Mouse (Mus musculus) heart, embryonic 14.5 days (tissue): ENCODE measurements around the gene Sp100. TPM values are rescaled to one million over a fixed set of nuclear protein-coding genes. Genes with fewer than 3 reads are reported as not detected.
A peak's percentile ranks its signal among the peaks of the same experiment; 100 is the strongest.
"Not testable (repeated sequence)": the region's sequence is repeated elsewhere in the genome, so short reads cannot be mapped to it uniquely, and the experiment has no call there.

Experiments used
- ATAC-seq: fragments of 200-750 bp; cut with Nextera tagmentation; 2 replicates; pipeline ENCODE4 v1.8.0; 2017; ENCODE audit warnings: low read depth, moderate TSS enrichment; ENCODE audit not compliant: insufficient number of reproducible peaks, insufficient read depth, low FRiP score
- H3K27ac ChIP-seq, 2 experiments: fragments of 200-500 bp in 1 of 2; fragments of 300-500 bp in 1 of 2; sonication (generic) in 1 of 2; replicated peaks in 1 of 2; 2 replicates each; pipeline ENCODE4 v1.5.1; 2012 to 2014; ENCODE audit warnings: low read depth in 2 of 2, low read length in 2 of 2, control low read depth in 1 of 2, mild to moderate bottlenecking in 1 of 2, mixed read lengths in 1 of 2; ENCODE audit not compliant: control insufficient read depth in 1 of 2, insufficient read depth in 1 of 2
- H3K27me3 ChIP-seq: fragments of 300-500 bp; sonication (generic); 2 replicates; pipeline ENCODE4 v1.6.1; 2014; ENCODE audit warnings: mild to moderate bottlenecking, low read length, control low read depth; ENCODE audit not compliant: control insufficient read depth, insufficient read depth
- H3K36me3 ChIP-seq: fragments of 300-500 bp; sonication (generic); 2 replicates; pipeline ENCODE4 v1.6.1; 2014; ENCODE audit warnings: mild to moderate bottlenecking, control low read depth, low read length, mixed read lengths; ENCODE audit not compliant: control insufficient read depth, insufficient read depth
- H3K4me1 ChIP-seq, 2 experiments: fragments of 200-500 bp in 1 of 2; fragments of 300-500 bp in 1 of 2; sonication (generic) in 1 of 2; 2 replicates each; pipeline ENCODE4 v1.6.1; 2012 to 2014; ENCODE audit warnings: low read length in 2 of 2, control low read depth in 1 of 2, mixed read lengths in 1 of 2; ENCODE audit not compliant: control insufficient read depth in 2 of 2, insufficient read depth in 2 of 2
- H3K4me2 ChIP-seq: fragments of 300-500 bp; sonication (generic); 2 replicates; pipeline ENCODE4 v1.6.1; 2014; ENCODE audit warnings: mild to moderate bottlenecking, low read length
- H3K4me3 ChIP-seq, 2 experiments: fragments of 200-500 bp in 1 of 2; fragments of 300-500 bp in 1 of 2; sonication (generic) in 1 of 2; 2 replicates each; pipeline ENCODE4 v1.5.1; 2012 to 2014; ENCODE audit warnings: low read length in 2 of 2, mild to moderate bottlenecking in 2 of 2, control low read depth in 1 of 2, low read depth in 1 of 2, moderate library complexity in 1 of 2; ENCODE audit not compliant: control insufficient read depth in 1 of 2, insufficient read depth in 1 of 2
- H3K9ac ChIP-seq: fragments of 300-500 bp; sonication (generic); 2 replicates; pipeline ENCODE4 v1.6.1; 2014; ENCODE audit warnings: mild to moderate bottlenecking, low read length
- H3K9me3 ChIP-seq: fragments of 300-500 bp; sonication (generic); 2 replicates; pipeline ENCODE4 v1.6.1; 2016; ENCODE audit warnings: low read length, control low read depth; ENCODE audit not compliant: control insufficient read depth
- WGBS: fragments of 180-500 bp; shearing (Covaris S2); extraction: QIAGEN DNeasy Blood & Tissue Kit; methylation state at CpG from one replicate; pipeline ENCODE4 v1.1.7; 2014; 5-methylcytosine and 5-hydroxymethylcytosine counted together
- polyA plus RNA-seq: library from polyadenylated mRNA; unstranded; fragments of >200 nt; fragmentation: Nextera tagmentation; extraction: Ambion mirVana; gene quantifications from 2 replicates; pipeline ENCODE4 v1.2.1, GENCODE M21; 2014

Sp100 gene
- 2.0 and 2.3 TPM in 2 replicates for polyA plus RNA-seq

DNA sequence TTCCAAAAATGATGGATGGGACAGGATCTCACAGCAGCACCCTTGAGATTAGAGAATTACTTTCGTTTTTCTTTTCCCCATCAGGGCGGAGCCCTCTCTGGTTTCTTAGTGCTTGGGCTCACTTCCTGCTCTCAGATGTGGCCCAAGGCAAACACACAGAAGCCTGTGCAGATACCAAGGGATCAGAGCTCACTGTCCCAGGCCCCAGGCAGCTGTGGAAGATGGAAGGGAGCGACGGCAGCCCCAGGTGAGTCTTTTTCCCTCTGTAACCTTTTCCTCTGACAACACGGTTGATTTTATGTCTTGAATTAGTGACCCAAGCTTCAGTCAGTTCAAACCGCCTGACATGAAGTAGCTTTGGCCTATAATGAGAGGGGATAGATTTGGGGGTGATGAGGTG lies at the start of gene Sp100:
Sp100 (plus strand) TSS at position 108 of the 400 bp plus-strand sequence.
- H3K9ac ChIP-seq, H3K9me3 ChIP-seq, H3K36me3 ChIP-seq, H3K4me3 ChIP-seq, H3K27ac ChIP-seq, ATAC-seq, H3K4me2 ChIP-seq, H3K27me3 ChIP-seq, H3K4me1 ChIP-seq: not testable (repeated sequence)
- WGBS, result 66% methylated on average over 5 of the region's 6 CpGs

DNA sequence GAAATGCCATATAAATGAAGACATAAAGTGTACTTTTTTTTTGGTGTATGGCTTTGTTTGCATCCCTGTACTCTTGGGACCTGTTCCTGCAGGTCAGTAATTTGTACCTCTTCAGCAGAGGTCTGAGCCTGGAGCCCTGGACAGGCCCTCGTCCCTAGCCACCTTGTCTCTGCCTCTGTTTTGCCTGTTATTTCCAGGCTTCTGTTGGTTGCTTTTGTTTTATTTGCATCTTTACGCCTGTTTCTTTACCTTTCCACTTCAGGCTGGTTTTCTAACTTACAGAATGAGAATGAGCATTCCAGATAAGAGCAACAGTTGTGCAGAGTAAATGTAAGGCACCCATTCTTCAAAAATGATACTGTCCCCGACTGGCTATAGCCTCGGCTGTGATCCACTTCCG lies 49.7 kb upstream of the Sp100 start, which contains the start of gene Sp140:
Sp140 (plus strand) TSS at position 301 of the 400 bp plus-strand sequence.
- H3K27ac ChIP-seq, ATAC-seq, H3K27me3 ChIP-seq, H3K4me3 ChIP-seq, H3K36me3 ChIP-seq, H3K9ac ChIP-seq, H3K9me3 ChIP-seq, H3K4me1 ChIP-seq: not testable (repeated sequence)
- no CpG with 5 or more reads among the region's 5 CpGs for WGBS
- 0 out of 2 replicates have a peak within 1 kb of the TSS, but pooled peaks have one; percentile 31 for H3K4me2 ChIP-seq

- not testable (repeated sequence) for ATAC-seq, H3K27ac ChIP-seq, H3K36me3 ChIP-seq, H3K9me3 ChIP-seq, H3K4me1 ChIP-seq, H3K27me3 ChIP-seq, H3K4me3 ChIP-seq, H3K9ac ChIP-seq
- 0 out of 2 replicates have a peak overlapping the region, but pooled peaks have one; percentile 31 for H3K4me2 ChIP-seq
- WGBS, result 56% methylated on average over 4 of the region's 4 CpGs
Measured at GRCm38 (mm10) chr1:85600794-85601193, 49.0 kb upstream of the Sp100 start.

DNA sequence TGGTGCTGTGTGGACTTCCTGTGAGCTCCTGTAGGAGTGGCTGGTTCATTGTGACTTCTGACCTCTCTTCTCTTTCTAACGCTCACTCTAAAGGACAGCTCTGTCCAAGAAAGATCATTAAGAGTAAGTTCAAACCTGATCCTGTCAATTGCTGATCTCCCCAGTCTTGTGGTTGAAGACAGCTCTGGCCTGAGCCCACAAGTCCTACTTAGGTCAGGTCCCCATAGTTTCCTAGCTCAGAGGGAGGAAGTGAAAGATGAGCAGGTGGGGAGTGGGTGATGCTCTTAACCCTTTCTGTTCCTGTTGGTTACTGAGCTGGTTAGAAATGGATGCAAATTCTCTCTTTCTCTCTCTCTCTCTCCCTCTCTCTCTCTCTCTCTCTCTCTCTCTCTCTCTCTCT lies 45.4 kb upstream of the Sp100 start:
- no CpG with 5 or more reads among the region's 1 CpGs for WGBS
- H3K36me3 ChIP-seq, H3K4me2 ChIP-seq, H3K27ac ChIP-seq, ATAC-seq, H3K4me1 ChIP-seq, H3K27me3 ChIP-seq, H3K4me3 ChIP-seq, H3K9me3 ChIP-seq, H3K9ac ChIP-seq: not testable (repeated sequence)

- H3K27ac ChIP-seq, H3K4me3 ChIP-seq, ATAC-seq, H3K27me3 ChIP-seq, H3K9me3 ChIP-seq, H3K4me2 ChIP-seq, H3K9ac ChIP-seq, H3K4me1 ChIP-seq, H3K36me3 ChIP-seq: not testable (repeated sequence)
- 78% methylated on average over 3 of the region's 4 CpGs for WGBS
Measured at GRCm38 (mm10) chr1:85608361-85608760, 41.4 kb upstream of the Sp100 start.

DNA sequence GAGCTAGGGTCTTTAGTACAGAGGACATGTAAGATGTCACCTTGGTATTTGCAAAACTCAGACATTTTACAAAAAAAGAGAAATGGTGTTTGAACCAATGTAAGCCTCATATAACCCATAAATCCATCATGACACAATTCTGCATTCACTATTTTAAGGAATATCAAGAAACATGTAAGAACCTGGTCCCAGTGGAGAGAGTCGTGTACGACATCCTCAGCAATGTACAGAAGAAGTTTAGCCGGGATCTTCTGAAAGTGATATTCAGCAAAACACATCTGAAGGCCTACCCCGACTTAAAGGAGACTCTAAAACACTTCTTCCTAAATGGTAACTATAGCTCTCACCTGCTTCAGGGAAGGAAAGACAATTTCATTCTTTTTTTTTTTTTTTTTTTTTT lies 39.2 kb upstream of the Sp100 start:
- H3K27ac ChIP-seq, H3K9ac ChIP-seq, H3K27me3 ChIP-seq, H3K4me1 ChIP-seq, H3K36me3 ChIP-seq, ATAC-seq, H3K4me3 ChIP-seq, H3K9me3 ChIP-seq, H3K4me2 ChIP-seq: not testable (repeated sequence)
- no CpG with 5 or more reads among the region's 4 CpGs for WGBS

DNA sequence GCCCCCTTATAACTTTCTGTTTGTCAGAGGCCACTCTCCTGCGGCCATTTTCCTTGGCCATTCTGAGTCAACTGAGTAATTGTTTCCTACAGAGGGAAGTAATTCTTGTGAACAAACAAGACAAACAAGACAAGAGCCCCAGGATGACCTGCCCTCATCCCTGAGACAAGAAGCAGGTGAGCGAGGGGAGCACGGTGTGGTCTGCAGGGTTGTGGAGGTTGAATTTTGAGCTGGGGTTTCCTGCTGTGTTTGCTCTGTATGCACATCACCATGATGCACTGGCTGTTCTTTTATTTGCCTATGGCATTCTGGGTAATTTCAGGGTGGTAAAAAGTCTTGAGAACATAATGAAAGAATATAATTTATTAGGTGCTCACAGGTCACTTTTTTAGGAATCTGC lies 34.7 kb upstream of the Sp100 start:
- ATAC-seq, H3K4me2 ChIP-seq, H3K4me3 ChIP-seq, H3K9me3 ChIP-seq, H3K4me1 ChIP-seq, H3K36me3 ChIP-seq, H3K27me3 ChIP-seq, H3K27ac ChIP-seq, H3K9ac ChIP-seq: not testable (repeated sequence)
- WGBS, result 81% methylated on average over 3 of the region's 3 CpGs

DNA sequence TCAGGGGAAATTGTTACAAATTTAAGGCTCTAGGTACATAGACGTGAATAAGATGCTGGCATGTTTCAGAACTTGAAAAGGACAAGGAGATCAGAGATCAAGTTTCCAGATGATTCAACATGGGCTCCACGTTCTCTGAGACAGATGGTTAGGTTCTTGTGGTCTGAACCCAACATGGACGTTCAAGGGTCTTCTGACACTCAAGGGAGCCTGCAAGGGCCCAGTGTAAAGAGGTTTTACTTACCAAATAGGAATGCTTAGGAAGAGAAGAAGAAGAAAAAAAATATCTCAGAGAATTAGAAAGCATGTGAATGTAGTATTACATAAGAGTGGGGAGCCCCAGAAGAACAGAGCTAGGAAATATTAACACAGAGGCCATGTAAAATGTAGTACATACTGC lies 34.0 kb upstream of the Sp100 start:
- not testable (repeated sequence) for H3K36me3 ChIP-seq, H3K27ac ChIP-seq, H3K9ac ChIP-seq, H3K9me3 ChIP-seq, ATAC-seq, H3K27me3 ChIP-seq, H3K4me1 ChIP-seq, H3K4me3 ChIP-seq, H3K4me2 ChIP-seq
- 56% methylated on average over 3 of the region's 3 CpGs for WGBS
